ENCODE assay signal across 15 mouse cellular contexts in the genomic region with DNA sequence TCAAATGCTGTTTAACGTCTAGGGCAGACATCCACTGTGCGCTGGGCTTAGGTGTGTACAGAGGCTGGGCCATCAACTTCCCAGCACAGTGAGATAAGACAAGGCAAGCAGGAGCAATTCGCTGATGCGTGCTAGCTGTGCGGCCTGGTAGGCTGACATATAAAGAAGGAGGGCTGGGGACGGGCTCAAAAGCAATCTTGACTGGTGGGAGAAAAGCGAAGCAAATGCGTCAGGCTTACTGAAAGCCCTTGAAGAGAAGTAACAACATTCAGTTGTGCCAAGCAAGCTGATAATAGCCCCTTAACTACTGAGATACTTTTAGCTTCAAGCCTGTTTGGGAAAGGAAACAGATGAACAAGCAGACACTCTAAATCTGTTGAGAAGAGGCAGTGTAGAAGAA.
A peak's percentile ranks its signal among the peaks of the same experiment; 100 is the strongest.
DNase-seq lines count a peak whose midpoint lies in the region; ATAC-seq and TF ChIP-seq lines count a peak whose summit lies in the region.
"Had no signal": no experiment of that assay in that cellular context is flagged by ENCODE, and none has a peak within 500 bp of the region (broad histone marks: within the 10 kb centered on the region; RNA-seq: fewer than 3 reads in every experiment).

No protein-coding gene starts in this region.

- ATAC-seq in forebrain, postnatal 0 days = peak; percentile 65
- no peak for ATAC-seq in forebrain, embryonic 12.5 days (ENCODE audit: low FRiP score)
- peak; percentile 69 for ATAC-seq in heart, postnatal 0 days (ENCODE audit: insufficient read depth, low read depth)
- ATAC-seq: forebrain, embryonic 16.5 days; midbrain, embryonic 13.5 days had no signal

- H3K4me1 ChIP-seq in forebrain, postnatal 0 days (ENCODE audit: insufficient read depth) = peaks cover 13% of the 10 kb centered on the region
- H3K4me1 ChIP-seq in forebrain, embryonic 12.5 days = peaks cover 8% of the 10 kb centered on the region; the same call in 1 of the 2 replicates
- H3K4me1 ChIP-seq in heart, postnatal 0 days (ENCODE audit: control insufficient read depth, insufficient read depth) = peaks cover 27% of the 10 kb centered on the region
- H3K4me1 ChIP-seq: liver, embryonic 13.5 days had no signal

- H3K4me3 ChIP-seq in forebrain, postnatal 0 days (ENCODE audit: low read depth, low read length) = no peak overlapping the region
- H3K4me3 ChIP-seq in forebrain, embryonic 12.5 days (replicated peaks) = no peak overlapping the region
- no peak overlapping the region for H3K4me3 ChIP-seq in heart, postnatal 0 days (ENCODE audit: low read depth, low read length)
- H3K4me3 ChIP-seq: embryonic facial prominence, embryonic 15.5 days; left cerebral cortex, adult 2 months; liver, embryonic 13.5 days; midbrain, embryonic 13.5 days had no signal

- WGBS in forebrain, postnatal 0 days = 66% methylated on average over 8 of the region's 8 CpGs
- WGBS in forebrain, embryonic 12.5 days = 77% methylated on average over 8 of the region's 8 CpGs
- WGBS in heart, postnatal 0 days = 18% methylated on average over 8 of the region's 8 CpGs

- intact Hi-C loops in left cerebral cortex, postnatal 14 days (cut with DNase I) = loop anchor here (10.0 kb wide), 1 partner anchor 122 kb away; no protein-coding TSS in a partner anchor
- intact Hi-C loops in left cerebral cortex, postnatal 4 days (cut with DNase I) = no loop called here

- H3K9ac ChIP-seq in forebrain, postnatal 0 days = no peak overlapping the region
- H3K9ac ChIP-seq in forebrain, embryonic 12.5 days = no peak overlapping the region
- no peak overlapping the region for H3K9ac ChIP-seq in heart, postnatal 0 days (replicated peaks; ENCODE audit: low read depth, low read length)
- H3K9ac ChIP-seq: embryonic facial prominence, embryonic 15.5 days; liver, embryonic 13.5 days; midbrain, embryonic 13.5 days had no signal

- H3K27me3 ChIP-seq in forebrain, postnatal 0 days (ENCODE audit: insufficient read depth, low read length) = 0 out of 2 replicates have a peak, but pooled peaks cover 4% of the 10 kb centered on the region
- no peaks in the 10 kb centered on the region for H3K27me3 ChIP-seq in forebrain, embryonic 12.5 days
- H3K27me3 ChIP-seq in heart, postnatal 0 days (ENCODE audit: control insufficient read depth, insufficient read depth, low read length) = no peaks in the 10 kb centered on the region
- H3K27me3 ChIP-seq: embryonic facial prominence, embryonic 15.5 days; liver, embryonic 13.5 days; midbrain, embryonic 13.5 days had no signal

- no peak for TF ChIP-seq EP300 in heart, postnatal 0 days (IDR thresholded peaks at IDR 0.05; ENCODE audit: low read depth)

- peak; percentile 45 for DNase-seq in forebrain, postnatal 0 days
- DNase-seq in left cerebral cortex, postnatal 14 days (ENCODE audit: low spot score in 2 of 2) = peak; percentile 47 to 72
- no peak for DNase-seq in left cerebral cortex, postnatal 4 days
- DNase-seq in heart, postnatal 0 days (ENCODE audit: low spot score) = peak; percentile 85
- DNase-seq in right cerebral cortex, postnatal 4 days = peak; percentile 32
- no peak for DNase-seq in embryo, embryonic 9.5 days (ENCODE audit: extremely low spot score)
- no peak for DNase-seq in cerebellum, adult 9-10 months
- DNase-seq: kidney, postnatal 10 days; liver, embryonic 13.5 days; lung, postnatal 10 days had no signal

- H3K36me3 ChIP-seq in forebrain, postnatal 0 days (ENCODE audit: insufficient read depth) = no peaks in the 10 kb centered on the region
- H3K36me3 ChIP-seq in forebrain, embryonic 12.5 days (replicated peaks) = no peaks in the 10 kb centered on the region
- no peaks in the 10 kb centered on the region; the same call in 1 of the 2 replicates for H3K36me3 ChIP-seq in heart, postnatal 0 days (replicated peaks; ENCODE audit: control insufficient read depth, insufficient read depth, low read length)
- H3K36me3 ChIP-seq: embryonic facial prominence, embryonic 15.5 days; liver, embryonic 13.5 days; midbrain, embryonic 13.5 days had no signal

- no peak overlapping the region for H3K4me2 ChIP-seq in forebrain, postnatal 0 days (ENCODE audit: low read depth)
- H3K4me2 ChIP-seq in forebrain, embryonic 12.5 days = no peak overlapping the region
- no peak overlapping the region; the same call in 1 of the 2 replicates for H3K4me2 ChIP-seq in heart, postnatal 0 days (ENCODE audit: low read depth, low read length)
- H3K4me2 ChIP-seq: embryonic facial prominence, embryonic 15.5 days; liver, embryonic 13.5 days; midbrain, embryonic 13.5 days had no signal

- no peak overlapping the region for H3K27ac ChIP-seq in forebrain, postnatal 0 days (ENCODE audit: low read depth, low read length)
- H3K27ac ChIP-seq in forebrain, embryonic 12.5 days = no peak overlapping the region
- peak overlapping the region; percentile 80 for H3K27ac ChIP-seq in heart, postnatal 0 days (ENCODE audit: low read depth)
- H3K27ac ChIP-seq: embryonic facial prominence, embryonic 15.5 days; left cerebral cortex, adult 2 months; liver, embryonic 13.5 days; midbrain, embryonic 13.5 days had no signal

- TF ChIP-seq CTCF in forebrain, postnatal 0 days (IDR thresholded peaks at IDR 0.05; ENCODE audit: low read depth) = no peak
- TF ChIP-seq CTCF in heart, postnatal 0 days (IDR thresholded peaks at IDR 0.05; ENCODE audit: low read depth) = no peak

- H3K9me3 ChIP-seq in forebrain, postnatal 0 days (ENCODE audit: low read length) = no peaks in the 10 kb centered on the region
- H3K9me3 ChIP-seq in forebrain, embryonic 12.5 days = no peaks in the 10 kb centered on the region
- H3K9me3 ChIP-seq in heart, postnatal 0 days (replicated peaks; ENCODE audit: control insufficient read depth, low read length) = no peaks in the 10 kb centered on the region
- H3K9me3 ChIP-seq: embryonic facial prominence, embryonic 15.5 days; liver, embryonic 13.5 days; midbrain, embryonic 13.5 days had no signal

Comparison
In these comparisons a context has a peak if more than half of its experiments do, and no peak if none do; other contexts are left out.
1. DNase-seq: peak in forebrain, postnatal 0 days (single experiment), left cerebral cortex, postnatal 14 days (2 of 2), heart, postnatal 0 days (single experiment) and right cerebral cortex, postnatal 4 days (single experiment); none in left cerebral cortex, postnatal 4 days (single experiment), embryo, embryonic 9.5 days (single experiment) and cerebellum, adult 9-10 months (single experiment).